In the genomic region with DNA sequence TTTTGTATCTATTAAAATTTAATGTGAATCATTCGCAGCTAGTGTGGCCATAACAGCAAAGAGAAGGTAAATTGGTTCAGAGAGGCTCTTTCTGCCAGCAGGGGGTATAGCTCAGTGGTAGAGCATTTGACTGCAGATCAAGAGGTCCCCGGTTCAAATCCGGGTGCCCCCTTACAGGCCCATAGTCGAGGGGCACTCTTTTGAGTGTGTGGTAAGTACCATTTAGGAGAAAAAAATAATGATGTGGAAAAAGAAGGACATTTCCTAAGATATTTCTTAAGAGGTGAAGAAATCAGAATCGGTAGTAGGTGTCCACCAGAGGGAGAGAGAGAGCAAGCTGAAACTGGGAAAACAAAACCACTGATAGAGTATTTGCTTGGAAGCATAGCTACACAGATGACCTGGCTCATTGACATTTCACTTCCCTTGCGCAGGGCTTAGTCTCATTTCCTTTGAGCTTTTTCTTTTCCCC, we compare ENCODE assay signal across 8 mouse cellular contexts. TPM values are rescaled to one million over a fixed set of nuclear protein-coding genes. Genes with fewer than 3 reads are reported as not detected.
DNase-seq lines count a peak whose midpoint lies in the region; ATAC-seq and TF ChIP-seq lines count a peak whose summit lies in the region.

No protein-coding gene starts in this region.

- peak; percentile 86 for ATAC-seq in Patski
- ATAC-seq in hindbrain, embryonic 13.5 days (ENCODE audit: low FRiP score): peak; percentile 63; the same call in 1 of the 2 replicates
- ATAC-seq in lung, postnatal 0 days: peak; percentile 97

- no peaks in the 10 kb centered on the region for H3K36me3 ChIP-seq in hindbrain, embryonic 13.5 days
- H3K36me3 ChIP-seq in lung, postnatal 0 days (ENCODE audit: insufficient read depth, low read length): no peaks in the 10 kb centered on the region

- H3K9ac ChIP-seq in hindbrain, embryonic 13.5 days: no peak overlapping the region
- no peak overlapping the region for H3K9ac ChIP-seq in lung, postnatal 0 days (replicated peaks; ENCODE audit: low read depth)

- no peak overlapping the region for H3K27ac ChIP-seq in hindbrain, embryonic 13.5 days
- H3K27ac ChIP-seq in lung, postnatal 0 days (ENCODE audit: low read length): 0 out of 2 replicates have a peak overlapping the region, but pooled peaks have one; percentile 4

- H3K27me3 ChIP-seq in Patski: no peaks in the 10 kb centered on the region
- no peaks in the 10 kb centered on the region for H3K27me3 ChIP-seq in hindbrain, embryonic 13.5 days
- H3K27me3 ChIP-seq in lung, postnatal 0 days (replicated peaks; ENCODE audit: insufficient read depth, low read length): no peaks in the 10 kb centered on the region

- WGBS in hindbrain, embryonic 13.5 days: 19% methylated on average over 6 of the region's 6 CpGs
- 10% methylated on average over 6 of the region's 6 CpGs for WGBS in lung, postnatal 0 days

- H3K4me1 ChIP-seq in hindbrain, embryonic 13.5 days (replicated peaks): no peaks in the 10 kb centered on the region
- no peaks in the 10 kb centered on the region for H3K4me1 ChIP-seq in lung, postnatal 0 days (ENCODE audit: insufficient read depth, low read depth, low read length)

- POLR2A ChIA-PET in Patski (lab: Charles Lee): interaction anchor here (0.7 to 1.4 kb wide), 4 partner anchors 10 to 143 kb away, joined by 3 to 5 read pairs (median 4); partner anchors contain the start of gene Zfp777

- TF ChIP-seq CTCF in Patski (IDR thresholded peaks at IDR 0.05): peak; percentile 77
- peak; percentile 78 for TF ChIP-seq CTCF in lung, postnatal 0 days (IDR thresholded peaks at IDR 0.05)

- no peak overlapping the region for H3K4me2 ChIP-seq in hindbrain, embryonic 13.5 days
- H3K4me2 ChIP-seq in lung, postnatal 0 days (replicated peaks; ENCODE audit: low read depth, low read length): no peak overlapping the region

- DNase-seq in Patski (ENCODE audit: low read depth, low spot score): peak; percentile 59
- peak; percentile 75 to 81 for DNase-seq in cerebellum, adult 18-20 months
- peak; percentile 54 to 68 for DNase-seq in frontal cortex, postnatal 14 days (ENCODE audit: low spot score in 2 of 2)
- peak; percentile 70 to 79 for DNase-seq in layer of hippocampus, postnatal 10 days (ENCODE audit: low spot score in 2 of 2)
- peak; percentile 96 for DNase-seq in lung, postnatal 0 days (ENCODE audit: low spot score)
- DNase-seq in retina, postnatal 1 day: peak; percentile 72
- DNase-seq in thymus, postnatal 4 days: peak; percentile 79

- no peak overlapping the region for H3K4me3 ChIP-seq in hindbrain, embryonic 13.5 days
- H3K4me3 ChIP-seq in lung, postnatal 0 days (ENCODE audit: low read depth, low read length): no peak overlapping the region

- CTCF ChIA-PET in Patski (lab: Charles Lee): interaction anchor here (0.6 to 2.6 kb wide), 26 partner anchors 8 to 102 kb away, joined by 3 to 12 read pairs (median 4); partner anchors contain the start of genes Zfp212 and Zfp282

- in situ Hi-C loops in Patski (cut with MboI; ENCODE audit: low pct_unique_long_range_greater_than_20kb): no loop called here

- no peaks in the 10 kb centered on the region for H3K9me3 ChIP-seq in hindbrain, embryonic 13.5 days
- no peaks in the 10 kb centered on the region for H3K9me3 ChIP-seq in lung, postnatal 0 days (ENCODE audit: low read length)

- TF ChIP-seq EP300 in lung, postnatal 0 days (IDR thresholded peaks at IDR 0.05): peak; percentile 66; the same call in 1 of the 2 replicates

RNA-seq across cellular contexts. Expression of gene Zfp956, which starts 25.7 kb away (rescaled TPM):
- 6.2 TPM for polyA plus RNA-seq in Patski (2021)
- polyA plus RNA-seq in hindbrain, embryonic 13.5 days (2015; fragmentation: Nextera tagmentation; extraction: Ambion mirVana): 16.4 and 17.0 TPM in 2 replicates
- 10 to 100 TPM; 21.9 to 25.0 TPM for total RNA-seq in layer of hippocampus, postnatal 10 days (2021)
- polyA plus RNA-seq in lung, postnatal 0 days (2015; fragmentation: Nextera tagmentation; extraction: Ambion mirVana): 4.7 and 5.3 TPM in 2 replicates

RNA-seq across cellular contexts. Expression of gene Zfp212, which starts 58.7 kb away (rescaled TPM):
- polyA plus RNA-seq in Patski (2021): 17.7 TPM
- 20.0 and 22.5 TPM in 2 replicates for polyA plus RNA-seq in hindbrain, embryonic 13.5 days (2015; fragmentation: Nextera tagmentation; extraction: Ambion mirVana)
- 10 to 100 TPM; 16.9 to 17.2 TPM for total RNA-seq in layer of hippocampus, postnatal 10 days (2021)
- 15.2 and 16.7 TPM in 2 replicates for polyA plus RNA-seq in lung, postnatal 0 days (2015; fragmentation: Nextera tagmentation; extraction: Ambion mirVana)
